Mouse (Mus musculus) liver, postnatal 0 days (tissue): ENCODE measurements at regions not wholly inside any gene's neighbourhood (a gene's known extent, or its start where the extent isn't known, plus 50 kb on each side); places are given as distances from the start of the nearest gene placed in this dataset.

ENCODE experiments used
- ATAC-seq: fragments of 200-750 bp; cut with Nextera tagmentation; 2 replicates; pipeline ENCODE4 v1.8.0; 2017; ENCODE audit warnings: mild to moderate bottlenecking, moderate library complexity
- DNase-seq: peaks from one replicate; pipeline ENCODE4 v3.0.0-alpha.2; 2016
- H3K27ac ChIP-seq: fragments of 300-500 bp; sonication (generic); 2 replicates; pipeline ENCODE4 v1.5.1; 2014; ENCODE audit warnings: antibody characterized with exemption, moderate library complexity, mild to moderate bottlenecking, low read depth
- H3K27me3 ChIP-seq: fragments of 300-500 bp; sonication (generic); 2 replicates; pipeline ENCODE4 v1.6.1; 2014; ENCODE audit warnings: low read length, control low read depth, mixed read lengths; ENCODE audit not compliant: insufficient read depth
- H3K36me3 ChIP-seq: fragments of 300-500 bp; sonication (generic); replicated peaks from 2 replicates; pipeline ENCODE4 v1.6.1; 2014; ENCODE audit warnings: mild to moderate bottlenecking, control low read depth, low read length, moderate library complexity, mixed read lengths; ENCODE audit not compliant: insufficient read depth
- H3K4me1 ChIP-seq: fragments of 300-500 bp; sonication (generic); 2 replicates; pipeline ENCODE4 v1.6.1; 2014; ENCODE audit warnings: antibody characterized with exemption, mild to moderate bottlenecking, control low read depth; ENCODE audit not compliant: insufficient read depth
- H3K4me2 ChIP-seq: fragments of 300-500 bp; sonication (generic); 2 replicates; pipeline ENCODE4 v1.6.1; 2014; ENCODE audit warnings: low read depth, mild to moderate bottlenecking, low read length, moderate library complexity, mixed read lengths
- H3K4me3 ChIP-seq: fragments of 300-500 bp; sonication (generic); 2 replicates; pipeline ENCODE4 v1.5.1; 2014; ENCODE audit warnings: low read depth, low read length
- H3K9ac ChIP-seq: fragments of 300-500 bp; sonication (generic); replicated peaks from 2 replicates; pipeline ENCODE4 v1.6.1; 2014; ENCODE audit warnings: mild to moderate bottlenecking, moderate library complexity
- H3K9me3 ChIP-seq: fragments of 300-500 bp; sonication (generic); 2 replicates; pipeline ENCODE4 v1.6.1; 2016; ENCODE audit warnings: mild to moderate bottlenecking, control low read depth, low read length, mixed read lengths
- CTCF ChIP-seq: sonication (generic); IDR thresholded peaks from 2 replicates; pipeline ENCODE4 v1.5.1; 2016; ENCODE audit warnings: antibody characterized with exemption, low read depth
- EP300 ChIP-seq: IDR thresholded peaks from 2 replicates; pipeline ENCODE4 v1.6.1; 2016; ENCODE audit warnings: antibody characterized with exemption, low read depth, mild to moderate bottlenecking
- WGBS: fragments of 180-500 bp; shearing (Covaris S2); extraction: QIAGEN DNeasy Blood & Tissue Kit; methylation state at CpG from one replicate; pipeline ENCODE4 v1.1.7; 2014; ENCODE audit not compliant: insufficient replicate concordance; 5-methylcytosine and 5-hydroxymethylcytosine counted together

DNA sequence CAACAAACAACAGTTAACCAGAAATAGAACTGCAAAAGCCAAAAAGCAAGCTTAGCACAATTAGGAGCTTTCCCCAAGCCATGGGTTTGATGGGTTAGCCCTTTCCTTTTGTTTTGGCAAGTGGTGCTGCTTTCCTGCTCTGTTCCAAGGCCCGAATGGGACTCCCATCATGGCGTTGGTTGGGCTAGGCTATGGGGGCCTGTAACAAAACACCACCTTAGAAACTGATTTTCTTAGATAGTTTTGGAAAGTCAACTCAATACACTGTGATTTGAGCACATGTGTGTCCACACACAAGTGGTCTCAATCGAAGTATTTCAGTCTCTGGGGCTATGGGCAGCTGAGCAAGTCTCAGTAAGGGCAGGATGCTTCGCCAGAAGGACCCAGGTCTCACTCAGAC lies 470.5 kb upstream of the Kif2a start:
- DNase-seq: no peak
- WGBS: 64% methylated on average over 4 of the region's 4 CpGs
- TF ChIP-seq CTCF (no peak), EP300 (no peak)
- Histone ChIP-seq H3K9ac (no peak overlapping the region), H3K27me3 (no peaks in the 10 kb centered on the region), H3K9me3 (no peaks in the 10 kb centered on the region), H3K4me1 (no peaks in the 10 kb centered on the region), H3K4me2 (no peak overlapping the region), H3K4me3 (no peak overlapping the region), H3K36me3 (no peaks in the 10 kb centered on the region), H3K27ac (no peak overlapping the region)
- no peak for ATAC-seq

DNA sequence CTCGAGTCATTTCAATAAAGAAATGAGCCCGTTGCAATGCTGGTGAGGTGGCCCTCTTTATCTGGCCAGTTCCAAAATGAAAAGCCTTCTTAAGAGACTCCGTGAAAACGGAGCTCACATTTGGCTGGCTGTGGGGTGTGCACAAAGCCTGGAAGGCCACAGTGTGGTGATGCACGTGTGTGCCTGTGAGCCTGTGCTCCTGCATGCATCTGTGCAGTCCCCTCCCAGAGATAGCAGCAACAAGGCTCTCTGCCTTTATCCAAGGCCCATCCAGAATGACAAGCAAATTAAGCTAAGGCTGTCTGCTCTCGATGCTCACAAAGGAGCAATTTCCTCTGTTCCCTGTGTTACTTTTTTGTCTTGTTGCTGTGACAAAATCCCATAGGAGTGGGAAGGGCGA lies 469.5 kb upstream of the Kif2a start:
- no peaks in the 10 kb centered on the region for H3K9me3 ChIP-seq
- ATAC-seq: no peak
- no peak overlapping the region for H3K4me3 ChIP-seq
- H3K27me3 ChIP-seq: no peaks in the 10 kb centered on the region
- H3K9ac ChIP-seq: no peak overlapping the region
- no peak overlapping the region for H3K4me2 ChIP-seq
- WGBS: 72% methylated on average over 7 of the region's 7 CpGs
- H3K4me1 ChIP-seq: no peaks in the 10 kb centered on the region
- no peak overlapping the region for H3K27ac ChIP-seq
- no peaks in the 10 kb centered on the region for H3K36me3 ChIP-seq
- TF ChIP-seq CTCF (no peak), EP300 (no peak)
- DNase-seq: no peak

DNA sequence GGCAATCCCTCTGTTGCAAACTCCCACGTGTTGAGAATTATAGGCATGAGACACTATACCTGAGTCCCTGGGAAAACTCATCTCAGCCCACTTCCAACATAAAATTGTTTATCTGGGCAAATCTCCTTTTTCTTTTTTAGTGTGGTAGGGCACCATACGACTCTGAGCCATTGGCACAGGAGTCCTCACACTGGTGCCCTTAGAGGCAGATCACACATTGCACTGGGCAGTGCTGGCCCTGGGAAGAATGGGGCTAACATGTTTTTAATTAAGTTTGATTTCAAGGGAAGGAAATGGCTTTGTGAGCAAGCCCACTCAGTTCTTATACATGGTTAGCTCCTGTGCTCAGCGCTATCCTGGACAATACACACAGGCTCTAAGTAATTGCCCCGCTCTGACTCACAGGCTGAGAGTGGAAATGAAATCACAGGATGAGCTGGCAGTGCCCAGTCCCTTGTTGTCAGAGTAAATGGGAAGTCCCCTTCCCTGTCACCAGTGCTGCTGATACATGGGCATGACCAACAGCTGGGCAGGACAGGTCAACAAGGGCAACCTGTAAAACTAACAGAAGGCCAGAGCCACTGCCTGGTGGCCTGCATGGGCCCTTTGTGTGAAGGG lies 463.6 kb upstream of the Kif2a start:
- Histone ChIP-seq H3K36me3 (no peaks in the 10 kb centered on the region), H3K9me3 (no peaks in the 10 kb centered on the region), H3K4me3 (no peak overlapping the region), H3K27ac (no peak overlapping the region), H3K9ac (no peak overlapping the region), H3K4me1 (no peaks in the 10 kb centered on the region), H3K4me2 (no peak overlapping the region), H3K27me3 (no peaks in the 10 kb centered on the region)
- DNase-seq (no peak), ATAC-seq (no peak)
- no peak for TF ChIP-seq CTCF
- TF ChIP-seq EP300: no peak
- 65% methylated on average over 4 of the region's 4 CpGs for WGBS

DNA sequence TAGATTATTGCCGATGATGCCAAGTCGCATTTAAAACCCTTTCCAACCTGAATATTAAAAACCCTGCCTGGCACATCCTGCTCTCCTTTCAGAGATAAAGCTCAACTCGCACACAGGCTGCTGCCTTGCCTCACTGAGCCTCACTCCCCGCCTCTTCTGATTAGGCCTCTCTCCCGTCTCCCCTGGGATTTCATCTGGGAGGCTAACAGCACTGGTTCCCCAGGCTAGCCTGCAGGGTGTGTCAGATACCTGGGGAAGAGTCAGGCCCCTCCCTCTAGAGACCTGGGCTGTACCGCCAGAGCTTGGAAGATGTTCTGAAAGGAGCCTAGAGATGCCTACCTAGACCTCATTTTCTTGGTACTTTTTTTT lies 462.7 kb upstream of the Kif2a start:
- Histone ChIP-seq H3K4me2 (no peak overlapping the region), H3K27me3 (no peaks in the 10 kb centered on the region), H3K27ac (no peak overlapping the region), H3K36me3 (no peaks in the 10 kb centered on the region), H3K4me1 (no peaks in the 10 kb centered on the region), H3K9ac (no peak overlapping the region), H3K4me3 (no peak overlapping the region), H3K9me3 (no peaks in the 10 kb centered on the region)
- no peak for ATAC-seq
- 51% methylated on average over 6 of the region's 6 CpGs for WGBS
- DNase-seq: no peak
- TF ChIP-seq CTCF (no peak), EP300 (no peak)

DNA sequence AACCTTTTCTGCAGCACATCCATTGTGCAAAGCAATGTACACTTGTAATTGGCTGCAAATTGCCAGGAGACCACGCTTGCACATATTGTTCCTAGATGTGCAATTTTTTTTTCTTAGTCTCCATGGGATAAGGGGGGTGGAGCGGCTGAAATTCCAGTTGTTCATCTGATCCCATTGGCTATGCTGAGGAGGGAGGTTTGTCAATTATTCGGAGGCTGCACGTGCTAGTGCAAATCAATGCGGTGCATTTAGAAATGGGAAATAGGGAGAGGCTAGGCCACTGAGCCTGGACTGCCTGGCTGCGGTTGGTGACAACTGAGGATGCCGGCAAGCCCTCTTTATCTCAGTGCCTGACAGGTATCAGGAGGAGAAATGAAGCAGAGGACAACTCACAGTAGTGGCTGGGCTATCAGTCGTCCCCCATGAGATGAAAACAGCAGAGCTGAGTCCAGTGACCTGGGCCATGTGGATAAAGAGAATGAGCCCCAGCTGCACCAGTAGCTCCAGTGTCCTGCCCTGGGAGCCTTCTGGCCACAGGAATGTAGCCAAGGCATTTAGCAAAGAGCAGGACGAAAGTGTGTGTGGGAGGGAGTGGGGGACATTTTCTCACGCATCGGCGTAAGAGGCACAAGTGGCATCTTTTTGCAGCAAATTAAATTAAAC lies 462.2 kb upstream of the Kif2a start:
- no peaks in the 10 kb centered on the region for H3K36me3 ChIP-seq
- no peaks in the 10 kb centered on the region for H3K4me1 ChIP-seq
- H3K27ac ChIP-seq: no peak overlapping the region
- no peak overlapping the region for H3K9ac ChIP-seq
- ATAC-seq (no peak), DNase-seq (no peak)
- H3K9me3 ChIP-seq: no peaks in the 10 kb centered on the region
- TF ChIP-seq CTCF (no peak), EP300 (no peak)
- WGBS: 63% methylated on average over 12 of the region's 12 CpGs
- no peaks in the 10 kb centered on the region for H3K27me3 ChIP-seq
- H3K4me3 ChIP-seq: no peak overlapping the region
- H3K4me2 ChIP-seq: no peak overlapping the region

DNA sequence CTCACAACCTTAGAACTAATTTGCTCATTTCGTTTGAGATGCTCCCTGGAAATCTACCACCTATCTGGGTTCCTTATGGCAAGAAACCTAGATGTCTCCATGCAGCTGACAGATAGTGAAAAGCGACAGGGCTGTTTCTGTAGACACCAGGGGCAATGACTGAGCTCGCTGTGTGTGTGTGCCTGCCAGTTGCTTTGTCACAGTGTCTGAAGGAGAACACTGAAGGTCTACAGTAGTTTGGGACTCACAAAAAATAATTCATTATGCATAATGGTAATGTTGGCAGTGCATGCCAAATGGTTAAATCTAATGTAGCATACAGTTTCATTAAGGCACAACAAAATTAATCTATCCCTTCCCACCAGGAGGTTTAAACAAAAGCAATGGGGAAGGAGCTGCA lies 453.2 kb upstream of the Kif2a start:
- TF ChIP-seq EP300 (no peak), CTCF (no peak)
- WGBS: 74% methylated on average over 3 of the region's 3 CpGs
- no peaks in the 10 kb centered on the region for H3K27me3 ChIP-seq

More for the DNA sequence above, 453.2 kb upstream of the Kif2a start:
- DNase-seq (no peak), ATAC-seq (no peak)
- no peak overlapping the region for H3K4me3 ChIP-seq
- H3K4me2 ChIP-seq: no peak overlapping the region
- H3K36me3 ChIP-seq: no peaks in the 10 kb centered on the region
- H3K9ac ChIP-seq: no peak overlapping the region
- no peak overlapping the region for H3K27ac ChIP-seq
- H3K4me1 ChIP-seq: no peaks in the 10 kb centered on the region
- no peaks in the 10 kb centered on the region for H3K9me3 ChIP-seq
